Mouse (Mus musculus) spleen, adult 2 months (tissue): ENCODE measurements at regions not wholly inside any gene's neighbourhood (a gene's known extent, or its start where the extent isn't known, plus 50 kb on each side); places are given as distances from the start of the nearest gene placed in this dataset.

ENCODE experiments used
- CTCF ChIP-seq: fragments of 200-500 bp; IDR thresholded peaks from 2 replicates; pipeline ENCODE4 v1.5.1; 2011; ENCODE audit warnings: mild to moderate bottlenecking, inconsistent platforms; ENCODE audit not compliant: insufficient read depth, insufficient read length, insufficient replicate concordance; ENCODE audit errors: extremely low read depth
- POLR2A ChIP-seq: fragments of 200-500 bp; IDR thresholded peaks from 2 replicates; pipeline ENCODE4 v1.6.1; 2011; ENCODE audit warnings: low read depth, low read length, inconsistent platforms

DNA sequence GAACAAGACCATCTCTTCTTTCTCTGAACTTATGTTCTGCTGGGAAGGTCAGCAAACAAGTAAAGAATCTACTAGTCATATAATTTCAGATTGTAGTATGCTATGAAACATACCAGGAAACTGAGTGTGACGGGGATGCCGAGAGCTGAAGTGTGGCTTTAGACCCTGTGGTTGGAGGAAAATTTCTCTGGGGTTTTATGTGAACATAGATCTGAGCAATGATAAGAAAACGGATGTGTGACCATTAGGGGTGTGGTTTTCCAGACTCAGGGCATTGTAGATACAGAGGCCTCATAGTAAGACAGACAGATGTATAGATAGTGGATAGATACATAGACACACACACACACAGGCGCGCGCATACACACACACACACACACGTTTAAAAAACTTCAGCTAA, 131.8 kb upstream of the Dnajc1 start:
- no peak for TF ChIP-seq CTCF
- no peak for TF ChIP-seq POLR2A
